Mouse (Mus musculus) regulatory T cell (primary cell): ENCODE data around the gene Ankle1.

Source experiments
- in situ Hi-C: fragments of 300-600 bp; cut with MboI, MseI; formaldehyde crosslinking; loops from one replicate; pipeline ENCODE4 v1.15.1; 2025; ENCODE audit warnings: high pct_unique_total_duplicates

Ankle1 gene

GRCm38 (mm10) chr8:71405401-71406098 lies at the start of gene Ankle1:
TSS of gene Ankle1 (plus strand) at chr8:71406010.
- in situ Hi-C loops: loop anchor here (5.0 kb wide), 2 partner anchors 33 to 62 kb away; partner anchors contain the start of genes Dda1 and Ocel1

GRCm38 (mm10) chr8:71358026-71358425 lies 47.8 kb upstream of the Ankle1 start:
- in situ Hi-C loops: no loop called here

- in situ Hi-C loops: loop anchor here (5.0 kb wide), 1 partner anchor 95 kb away; the partner anchor contains the start of genes Haus8 and Myo9b
These were observed 38.9 kb upstream of the Ankle1 start, which contains the start of gene Use1 for GRCm38 (mm10) chr8:71366771-71367528. TSS of gene Use1 (plus strand) at chr8:71366848.

GRCm38 (mm10) chr8:71367529-71368176 lies 38.2 kb upstream of the Ankle1 start:
- in situ Hi-C loops: loop anchor here (5.0 kb wide), 1 partner anchor 95 kb away; the partner anchor contains the start of genes Haus8 and Myo9b

- in situ Hi-C loops: loop anchor here (5.0 kb wide), 1 partner anchor 96 kb away; the partner anchor contains the start of genes Haus8 and Myo9b
These were observed 37.4 kb upstream of the Ankle1 start for GRCm38 (mm10) chr8:71368366-71368765.

GRCm38 (mm10) chr8:71369040-71369718 lies 36.6 kb upstream of the Ankle1 start:
- in situ Hi-C loops: loop anchor here (5.0 kb wide), 1 partner anchor 97 kb away; the partner anchor contains the start of genes Haus8 and Myo9b

GRCm38 (mm10) chr8:71370711-71371235 lies 35.0 kb upstream of the Ankle1 start:
- in situ Hi-C loops: loop anchor here (5.0 kb wide), 2 partner anchors 37 to 87 kb away; partner anchors contain the start of gene Ankle1

- in situ Hi-C loops: loop anchor here (5.0 kb wide), 2 partner anchors 36 to 86 kb away; partner anchors contain the start of gene Ankle1
These were observed 34.5 kb upstream of the Ankle1 start, which contains the start of gene Ocel1 for GRCm38 (mm10) chr8:71371236-71371848. TSS of gene Ocel1 (plus strand) at chr8:71371298.

GRCm38 (mm10) chr8:71372427-71372826 lies 33.4 kb upstream of the Ankle1 start:
- in situ Hi-C loops: loop anchor here (5.0 kb wide), 2 partner anchors 35 to 85 kb away; partner anchors contain the start of gene Ankle1

GRCm38 (mm10) chr8:71373000-71373399 lies 32.8 kb upstream of the Ankle1 start:
- in situ Hi-C loops: loop anchor here (5.0 kb wide), 2 partner anchors 34 to 84 kb away; partner anchors contain the start of gene Ankle1

- in situ Hi-C loops: loop anchor here (5.0 kb wide), 2 partner anchors 33 to 83 kb away; partner anchors contain the start of gene Ankle1
These were observed 31.1 kb upstream of the Ankle1 start for GRCm38 (mm10) chr8:71374616-71375206.

GRCm38 (mm10) chr8:71375581-71376422 lies 30.0 kb upstream of the Ankle1 start:
- in situ Hi-C loops: no loop called here

GRCm38 (mm10) chr8:71376423-71377030 lies 29.3 kb upstream of the Ankle1 start:
- in situ Hi-C loops: no loop called here

- in situ Hi-C loops: no loop called here
These were observed 26.8 kb upstream of the Ankle1 start for GRCm38 (mm10) chr8:71379008-71379407.

GRCm38 (mm10) chr8:71379512-71380075 lies 26.2 kb upstream of the Ankle1 start:
- in situ Hi-C loops: no loop called here

- in situ Hi-C loops: no loop called here
These were observed 25.3 kb upstream of the Ankle1 start for GRCm38 (mm10) chr8:71380178-71381171.
